Mouse (Mus musculus) T-helper 2 cell (primary cell): ENCODE data around the gene Capn10.
"Not testable (repeated sequence)": the region's sequence is repeated elsewhere in the genome, so short reads cannot be mapped to it uniquely, and the experiment has no call there.

Experiments
- in situ Hi-C: fragments of 300-600 bp; cut with MboI, MseI; formaldehyde crosslinking; loops from one replicate; pipeline ENCODE4 v1.15.1; 2025; ENCODE audit warnings: high pct_unique_total_duplicates

Gene Capn10

GRCm38 (mm10) chr1:92916725-92917124 is 17.5 kb upstream of the Capn10 start:
- in situ Hi-C loops, result loop anchor here (25.0 kb wide), 1 partner anchor 1504 kb away; the partner anchor contains the start of gene Hes6

GRCm38 (mm10) chr1:92919151-92919550 is 15.0 kb upstream of the Capn10 start:
- in situ Hi-C loops, result loop anchor here (25.0 kb wide), 1 partner anchor 1507 kb away; the partner anchor contains the start of gene Hes6

- in situ Hi-C loops, result loop anchor here (25.0 kb wide), 1 partner anchor 1507 kb away; the partner anchor contains the start of gene Hes6
These were observed 14.4 kb upstream of the Capn10 start for GRCm38 (mm10) chr1:92919775-92920174.

GRCm38 (mm10) chr1:92920474-92921200 is 13.5 kb upstream of the Capn10 start:
- in situ Hi-C loops, result loop anchor here (25.0 kb wide), 1 partner anchor 1508 kb away; the partner anchor contains the start of gene Hes6

GRCm38 (mm10) chr1:92921496-92921895 is 12.7 kb upstream of the Capn10 start:
- in situ Hi-C loops, result loop anchor here (25.0 kb wide), 1 partner anchor 1509 kb away; the partner anchor contains the start of gene Hes6

- in situ Hi-C loops, result no loop called here
These were observed 3.9 kb upstream of the Capn10 start for GRCm38 (mm10) chr1:92930171-92930706.

GRCm38 (mm10) chr1:92933611-92934010 is 565 bp upstream of the Capn10 start:
- in situ Hi-C loops, result no loop called here

GRCm38 (mm10) chr1:92935054-92935962 is 1.1 kb downstream of the Capn10 start:
- in situ Hi-C loops, result no loop called here

GRCm38 (mm10) chr1:92935977-92936376 is 1.8 kb downstream of the Capn10 start:
- in situ Hi-C loops, result no loop called here

GRCm38 (mm10) chr1:92936467-92936866 is 2.3 kb downstream of the Capn10 start:
- in situ Hi-C loops, result no loop called here

- in situ Hi-C loops, result no loop called here
These were observed 3.6 kb downstream of the Capn10 start for GRCm38 (mm10) chr1:92937797-92938196.

GRCm38 (mm10) chr1:92939746-92940145 is 5.6 kb downstream of the Capn10 start:
- in situ Hi-C loops, result no loop called here

- in situ Hi-C loops, result no loop called here
These were observed 9.2 kb downstream of the Capn10 start for GRCm38 (mm10) chr1:92943219-92943989.

GRCm38 (mm10) chr1:92947966-92948365 is 13.8 kb downstream of the Capn10 start:
- in situ Hi-C loops, result no loop called here

GRCm38 (mm10) chr1:92949426-92949825 is 15.2 kb downstream of the Capn10 start:
- in situ Hi-C loops, result no loop called here

GRCm38 (mm10) chr1:92950607-92951006 is 16.4 kb downstream of the Capn10 start, which contains the start of gene Gpr35:
Gpr35 (plus strand) TSS chr1:92950865.
- in situ Hi-C loops, result no loop called here

- in situ Hi-C loops, result no loop called here
These were observed 19.5 kb downstream of the Capn10 start for GRCm38 (mm10) chr1:92953641-92954040.

GRCm38 (mm10) chr1:92956571-92957335 is 22.6 kb downstream of the Capn10 start:
- in situ Hi-C loops, result not testable (repeated sequence)

- in situ Hi-C loops, result no loop called here
These were observed 24.8 kb downstream of the Capn10 start for GRCm38 (mm10) chr1:92958999-92959398.

- in situ Hi-C loops, result not testable (repeated sequence)
These were observed 36.6 kb downstream of the Capn10 start for GRCm38 (mm10) chr1:92970791-92971190.
